Mouse (Mus musculus) forebrain, postnatal 0 days (tissue): ENCODE results near the gene Lsm14b. TPM values are rescaled to one million over a fixed set of nuclear protein-coding genes. Genes with fewer than 3 reads are reported as not detected.

Experiments used
- ATAC-seq: fragments of 200-750 bp; cut with Nextera tagmentation; 2 replicates; pipeline ENCODE4 v1.8.0; 2017; ENCODE audit warnings: mild to moderate bottlenecking, moderate library complexity
- DNase-seq: peaks from one replicate; pipeline ENCODE4 v3.0.0-alpha.2; 2015
- H3K27ac ChIP-seq: fragments of 300-500 bp; sonication (generic); 2 replicates; pipeline ENCODE4 v1.5.1; 2014; ENCODE audit warnings: low read depth, mild to moderate bottlenecking, antibody characterized with exemption, low read length, moderate library complexity, mixed read lengths
- H3K27me3 ChIP-seq: fragments of 300-500 bp; sonication (generic); 2 replicates; pipeline ENCODE4 v1.6.1; 2014; ENCODE audit warnings: mild to moderate bottlenecking, low read length, mixed read lengths; ENCODE audit not compliant: insufficient read depth
- H3K36me3 ChIP-seq: fragments of 300-500 bp; sonication (generic); 2 replicates; pipeline ENCODE4 v1.6.1; 2014; ENCODE audit warnings: mild to moderate bottlenecking, moderate library complexity; ENCODE audit not compliant: insufficient read depth
- H3K4me1 ChIP-seq: fragments of 300-500 bp; sonication (generic); 2 replicates; pipeline ENCODE4 v1.6.1; 2014; ENCODE audit warnings: antibody characterized with exemption; ENCODE audit not compliant: insufficient read depth
- H3K4me2 ChIP-seq: fragments of 300-500 bp; sonication (generic); 2 replicates; pipeline ENCODE4 v1.6.1; 2014; ENCODE audit warnings: low read depth, mild to moderate bottlenecking, moderate library complexity
- H3K4me3 ChIP-seq: fragments of 300-500 bp; sonication (generic); 2 replicates; pipeline ENCODE4 v1.5.1; 2014; ENCODE audit warnings: low read depth, low read length, mixed read lengths
- H3K9ac ChIP-seq: fragments of 300-500 bp; sonication (generic); 2 replicates; pipeline ENCODE4 v1.6.1; 2014; ENCODE audit warnings: mild to moderate bottlenecking
- H3K9me3 ChIP-seq: fragments of 300-500 bp; sonication (generic); 2 replicates; pipeline ENCODE4 v1.6.1; 2016; ENCODE audit warnings: low read length
- CTCF ChIP-seq: sonication (generic); IDR thresholded peaks from 2 replicates; pipeline ENCODE4 v1.5.1; 2016; ENCODE audit warnings: antibody characterized with exemption, control low read depth, low read depth
- WGBS: fragments of 180-500 bp; shearing (Covaris S2); extraction: QIAGEN DNeasy Blood & Tissue Kit; methylation state at CpG from one replicate; pipeline ENCODE4 v1.1.7; 2014; 5-methylcytosine and 5-hydroxymethylcytosine counted together
- polyA plus RNA-seq: library from polyadenylated mRNA; unstranded; fragments of >200 nt; fragmentation: Nextera tagmentation; extraction: Ambion mirVana; gene quantifications from 2 replicates; pipeline ENCODE4 v1.2.1, GENCODE M21; 2015
- total RNA-seq: library from RNA; depleted of rRNA; stranded (reverse); fragments of >200 nt; gene quantifications from 2 replicates; pipeline ENCODE4 v1.2.3, GENCODE M21; 2014

Lsm14b gene
- total and polyA plus RNA-seq, 2 experiments from 2014 or later: 24.8 to 162 TPM

- DNase-seq (peak; percentile 34), ATAC-seq (no peak)
- H3K9me3 ChIP-seq: no peaks in the 10 kb centered on the region
- H3K27me3 ChIP-seq: peaks cover 13% of the 10 kb centered on the region
- peak overlapping the region; percentile 91 for H3K4me3 ChIP-seq
- peak overlapping the region; percentile 84 for H3K4me2 ChIP-seq
- peaks cover 22% of the 10 kb centered on the region for H3K4me1 ChIP-seq
- 3% methylated on average over 6 of the region's 6 CpGs for WGBS
- H3K9ac ChIP-seq: peak overlapping the region; percentile 92
- TF ChIP-seq CTCF: no peak
- peaks cover 32% of the 10 kb centered on the region for H3K36me3 ChIP-seq
- H3K27ac ChIP-seq: peak overlapping the region; percentile 95
Measured at GRCm38 (mm10) chr2:180025861-180026200, 1.0 kb downstream of the Lsm14b start.

DNA sequence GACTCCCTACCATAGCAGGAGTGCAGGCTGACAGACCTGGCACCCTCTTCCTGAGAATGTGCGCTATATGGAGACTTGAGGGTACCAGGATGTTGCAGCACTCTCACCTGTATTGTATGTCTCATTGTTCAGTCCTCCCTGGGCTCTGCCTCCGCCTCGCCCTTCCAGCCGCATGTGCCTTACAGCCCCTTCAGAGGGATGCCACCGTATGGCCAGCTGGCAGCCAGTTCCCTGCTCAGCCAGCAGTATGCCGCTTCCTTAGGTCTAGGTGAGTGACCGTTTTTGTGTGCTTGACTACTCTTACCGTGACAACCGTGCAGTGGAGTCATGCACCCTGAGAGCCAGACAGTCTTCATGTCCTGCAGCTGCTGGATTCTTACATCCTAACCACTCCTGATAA is 3.0 kb downstream of the Lsm14b start:
- Histone ChIP-seq H3K9ac (peak overlapping the region; percentile 29; the same call in 1 of the 2 replicates), H3K4me1 (peaks cover 22% of the 10 kb centered on the region), H3K4me2 (peak overlapping the region; percentile 84), H3K27ac (no peak overlapping the region), H3K36me3 (peaks cover 51% of the 10 kb centered on the region), H3K27me3 (peaks cover 3% of the 10 kb centered on the region; the same call in 1 of the 2 replicates), H3K4me3 (peak overlapping the region; percentile 91; the same call in 1 of the 2 replicates), H3K9me3 (no peaks in the 10 kb centered on the region)
- no peak for TF ChIP-seq CTCF
- DNase-seq: no peak
- no peak for ATAC-seq
- WGBS: 67% methylated on average over 9 of the region's 9 CpGs

DNA sequence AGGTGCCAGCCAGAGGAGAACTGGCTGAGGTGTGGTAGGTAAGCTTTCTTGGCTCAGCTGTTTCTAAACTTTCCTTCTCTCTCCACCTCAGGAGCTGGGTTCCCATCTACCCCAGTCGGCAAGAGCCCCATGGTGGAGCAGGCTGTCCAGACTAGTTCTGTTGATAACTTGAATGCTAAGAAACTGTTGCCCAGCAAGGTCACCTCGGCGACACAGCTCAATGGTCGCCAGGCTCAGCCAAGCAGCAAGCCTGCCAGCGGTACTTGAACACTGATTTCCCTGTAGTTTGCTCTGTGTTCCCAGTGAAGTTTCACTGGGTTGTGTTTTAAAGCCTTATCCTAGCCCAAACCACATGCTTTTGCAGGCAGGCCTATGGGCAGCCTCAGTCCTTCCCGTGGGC is 6.5 kb downstream of the Lsm14b start:
- H3K4me1 ChIP-seq: peaks cover 16% of the 10 kb centered on the region
- H3K9me3 ChIP-seq: no peaks in the 10 kb centered on the region
- no peak overlapping the region for H3K27ac ChIP-seq
- no peak overlapping the region for H3K4me2 ChIP-seq
- DNase-seq: no peak
- no peak overlapping the region for H3K4me3 ChIP-seq
- 89% methylated on average over 6 of the region's 6 CpGs for WGBS
- no peak for TF ChIP-seq CTCF
- no peak for ATAC-seq
- peaks cover 84% of the 10 kb centered on the region for H3K36me3 ChIP-seq
- no peak overlapping the region for H3K9ac ChIP-seq
- no peaks in the 10 kb centered on the region for H3K27me3 ChIP-seq

GRCm38 (mm10) chr2:180032925-180033324 is 8.1 kb downstream of the Lsm14b start:
- H3K4me3 ChIP-seq: no peak overlapping the region
- no peaks in the 10 kb centered on the region for H3K9me3 ChIP-seq
- peaks cover 96% of the 10 kb centered on the region for H3K36me3 ChIP-seq
- H3K4me1 ChIP-seq: no peaks in the 10 kb centered on the region
- no peak for TF ChIP-seq CTCF
- H3K9ac ChIP-seq: no peak overlapping the region
- WGBS: 59% methylated on average over 3 of the region's 3 CpGs
- ATAC-seq (no peak), DNase-seq (no peak)
- H3K4me2 ChIP-seq: no peak overlapping the region
- H3K27ac ChIP-seq: no peak overlapping the region
- no peaks in the 10 kb centered on the region for H3K27me3 ChIP-seq

- no peak overlapping the region for H3K4me3 ChIP-seq
- H3K9me3 ChIP-seq: no peaks in the 10 kb centered on the region
- WGBS: 68% methylated on average over 3 of the region's 3 CpGs
- no peaks in the 10 kb centered on the region for H3K27me3 ChIP-seq
- TF ChIP-seq CTCF: no peak
- no peaks in the 10 kb centered on the region for H3K4me1 ChIP-seq
- no peak overlapping the region for H3K27ac ChIP-seq
- peaks cover 96% of the 10 kb centered on the region for H3K36me3 ChIP-seq
- H3K4me2 ChIP-seq: no peak overlapping the region
- H3K9ac ChIP-seq: no peak overlapping the region
- DNase-seq (no peak), ATAC-seq (no peak)
Measured at GRCm38 (mm10) chr2:180033956-180034355, 9.2 kb downstream of the Lsm14b start.

- H3K9me3 ChIP-seq: no peaks in the 10 kb centered on the region
- no peak overlapping the region for H3K27ac ChIP-seq
- H3K9ac ChIP-seq: no peak overlapping the region
- no peaks in the 10 kb centered on the region for H3K27me3 ChIP-seq
- no peak for TF ChIP-seq CTCF
- H3K4me2 ChIP-seq: no peak overlapping the region
- peaks cover 91% of the 10 kb centered on the region for H3K36me3 ChIP-seq
- ATAC-seq: no peak
- no peak overlapping the region for H3K4me3 ChIP-seq
- 71% methylated on average over 5 of the region's 5 CpGs for WGBS
- DNase-seq: no peak
- H3K4me1 ChIP-seq: no peaks in the 10 kb centered on the region
Measured at GRCm38 (mm10) chr2:180034753-180035152, 10.0 kb downstream of the Lsm14b start.

DNA sequence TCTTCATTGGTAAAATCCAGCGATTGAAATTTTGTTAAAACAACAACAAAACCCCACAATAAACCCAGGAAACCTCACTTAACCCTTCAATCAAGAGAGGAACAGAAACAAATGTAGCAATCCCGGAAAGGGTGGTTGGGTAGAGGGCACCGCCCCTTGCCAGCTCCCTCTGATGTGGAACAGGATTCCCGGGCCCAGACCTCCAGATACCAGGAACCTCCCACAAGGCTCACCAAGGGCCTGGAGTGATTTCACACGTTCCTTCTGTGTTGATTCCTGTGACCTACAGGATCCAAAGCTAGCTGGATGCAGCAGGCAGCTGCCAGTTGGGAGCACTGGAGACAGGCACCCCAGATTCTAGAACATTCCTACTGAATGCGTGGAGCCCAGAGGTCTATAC is 15.6 kb downstream of the Lsm14b start:
- peak overlapping the region; percentile 76; the same call in 1 of the 2 replicates for H3K4me3 ChIP-seq
- WGBS: 57% methylated on average over 6 of the region's 6 CpGs
- ATAC-seq (no peak), DNase-seq (no peak)
- peak overlapping the region; percentile 79 for H3K4me2 ChIP-seq
- no peaks in the 10 kb centered on the region for H3K9me3 ChIP-seq
- H3K27ac ChIP-seq: no peak overlapping the region
- H3K4me1 ChIP-seq: peaks cover 24% of the 10 kb centered on the region
- H3K36me3 ChIP-seq: peaks cover 37% of the 10 kb centered on the region
- no peak for TF ChIP-seq CTCF
- no peaks in the 10 kb centered on the region for H3K27me3 ChIP-seq
- no peak overlapping the region for H3K9ac ChIP-seq
